Mouse (Mus musculus) olfactory bulb, adult 2 months (tissue): ENCODE measurements at regions not wholly inside any gene's neighbourhood (a gene's known extent, or its start where the extent isn't known, plus 50 kb on each side); places are given as distances from the start of the nearest gene placed in this dataset.

Source experiments
- CTCF ChIP-seq: fragments of 200-500 bp; IDR thresholded peaks from 2 replicates; pipeline ENCODE4 v1.5.1; 2012; ENCODE audit warnings: low read depth, mild to moderate bottlenecking, low read length, moderate library complexity; ENCODE audit not compliant: insufficient read depth
- POLR2A ChIP-seq: fragments of 200-500 bp; IDR thresholded peaks from 2 replicates; pipeline ENCODE4 v1.6.1; 2012; ENCODE audit warnings: mild to moderate bottlenecking, low read depth, low read length, moderate library complexity; ENCODE audit not compliant: insufficient read depth

- no peak for TF ChIP-seq CTCF
- no peak for TF ChIP-seq POLR2A
Measured at GRCm38 (mm10) chr12:59487507-59487906, 268.0 kb upstream of the Fbxo33 start.
